Mouse (Mus musculus) urinary bladder, postnatal 36 days (tissue): ENCODE measurements around the gene Ctf2.

ENCODE experiments used
- DNase-seq, 2 experiments: peaks; one replicate each; pipeline ENCODE4 v3.0.0; 2022; ENCODE audit warnings: low spot score in 2 of 2, mixed read lengths in 1 of 2

The Ctf2 gene

GRCm38 (mm10) chr7:127760478-127760877 lies 28.5 kb upstream of the Ctf2 start:
- DNase-seq = no peak

GRCm38 (mm10) chr7:127759716-127760115 lies 27.8 kb upstream of the Ctf2 start:
- no peak for DNase-seq

DNA sequence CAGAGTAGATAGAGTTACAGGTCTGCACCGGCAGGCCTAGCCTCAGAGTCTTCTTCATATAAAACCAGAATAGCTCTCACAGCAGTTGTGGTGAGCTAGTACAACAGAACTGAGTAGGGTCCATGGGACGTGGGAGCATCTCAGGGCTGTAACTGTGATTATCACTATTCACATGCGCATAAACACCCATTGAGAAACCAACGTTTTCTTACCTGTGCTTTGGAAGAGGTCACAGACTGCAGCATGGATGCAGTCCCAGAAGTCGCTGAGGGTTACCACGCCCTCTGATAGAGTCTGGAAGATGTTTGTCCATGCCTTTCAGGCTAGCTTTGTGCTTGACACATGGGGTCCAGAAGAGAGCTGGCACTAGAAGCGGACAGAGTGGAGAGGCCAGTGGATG lies 21.8 kb upstream of the Ctf2 start:
- DNase-seq = no peak

DNA sequence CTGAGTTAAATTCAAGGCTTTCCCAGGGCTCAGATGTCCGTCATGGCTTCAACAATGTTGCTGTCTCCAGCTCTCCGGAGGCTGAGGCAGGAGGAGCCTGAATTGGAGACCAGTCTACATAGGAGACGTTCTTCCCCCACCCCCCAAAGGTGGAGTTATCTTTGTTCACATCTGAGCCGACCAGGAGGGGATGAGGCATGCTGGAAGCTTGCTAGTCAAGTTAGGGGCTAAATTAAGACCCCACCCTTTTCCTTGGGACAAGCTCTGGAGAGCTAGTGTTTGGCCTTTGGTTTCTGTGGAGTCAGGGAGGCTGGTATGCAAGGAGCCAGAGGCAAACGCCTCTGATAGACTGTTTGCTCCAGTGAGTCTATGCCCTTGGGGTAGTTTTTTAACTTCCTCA lies 21.2 kb upstream of the Ctf2 start:
- no peak for DNase-seq

GRCm38 (mm10) chr7:127752069-127752468 lies 20.1 kb upstream of the Ctf2 start:
- DNase-seq = no peak

DNA sequence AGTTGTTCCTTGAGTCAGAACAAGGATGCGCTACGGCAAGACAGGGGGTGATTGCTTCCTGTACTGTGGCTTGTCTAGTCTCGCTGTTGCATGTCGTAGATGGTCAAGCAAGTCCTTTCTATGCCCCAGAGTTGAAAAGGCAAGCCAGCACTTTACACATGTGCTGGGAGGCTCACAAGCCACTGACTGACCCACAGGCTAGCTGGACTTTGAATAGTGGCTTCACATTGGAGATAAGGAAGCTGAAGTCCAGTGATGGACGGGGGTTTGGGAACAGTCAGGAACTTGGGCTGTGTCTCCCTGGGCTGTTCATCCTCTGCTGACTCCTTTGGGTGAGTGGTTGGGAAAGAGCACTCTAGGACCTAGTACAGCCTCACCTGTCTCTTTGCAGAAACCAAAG lies 19.7 kb upstream of the Ctf2 start:
- DNase-seq = no peak

DNA sequence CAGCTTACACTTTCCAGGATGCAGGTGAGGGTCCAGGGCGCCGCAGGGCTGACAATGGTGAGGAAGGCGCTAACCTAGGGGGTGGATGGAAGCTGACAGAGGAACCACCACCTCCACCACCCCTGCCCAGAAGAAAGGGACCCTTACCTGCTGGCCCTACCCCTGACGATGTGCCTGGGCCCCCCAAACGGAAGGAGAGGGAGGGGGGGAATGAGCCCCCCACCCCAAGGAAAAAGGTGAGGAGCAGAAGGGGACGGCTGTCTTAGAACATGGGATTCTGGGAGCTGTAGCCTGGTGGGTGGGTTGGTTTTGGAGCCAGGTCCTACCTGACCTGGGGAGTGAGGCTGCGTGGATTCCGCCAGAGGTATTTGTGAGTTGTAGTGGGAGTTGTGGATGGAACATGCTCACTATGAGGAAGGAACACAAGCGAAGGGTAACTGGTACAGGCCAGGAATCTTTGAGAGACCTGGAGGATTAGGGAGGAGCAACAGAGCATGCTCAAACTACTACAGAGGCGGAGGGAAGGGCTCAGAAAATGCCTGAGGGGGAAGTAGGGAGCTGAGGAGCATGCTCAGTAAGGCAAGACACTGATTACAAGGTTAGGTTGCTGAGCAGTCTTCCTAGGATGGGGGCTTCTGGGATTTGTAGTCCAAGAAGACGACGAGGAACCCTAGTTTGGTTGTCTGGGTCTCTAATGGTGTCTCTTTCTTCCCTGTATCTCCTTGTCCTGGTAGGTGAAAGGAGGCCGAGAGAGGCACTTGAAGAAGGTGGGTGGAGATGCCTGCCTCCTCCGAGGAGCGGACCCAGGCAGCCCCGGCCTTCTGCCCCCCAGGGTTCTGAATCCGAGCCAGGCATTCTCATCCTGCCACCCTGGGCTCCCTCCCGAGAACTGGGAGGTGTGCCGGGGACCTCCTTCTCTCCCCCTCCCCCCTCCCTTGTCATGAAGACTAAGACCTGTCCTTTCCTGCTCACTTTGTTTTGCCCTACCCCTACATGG lies 18.5 kb upstream of the Ctf2 start:
- DNase-seq = no peak

DNA sequence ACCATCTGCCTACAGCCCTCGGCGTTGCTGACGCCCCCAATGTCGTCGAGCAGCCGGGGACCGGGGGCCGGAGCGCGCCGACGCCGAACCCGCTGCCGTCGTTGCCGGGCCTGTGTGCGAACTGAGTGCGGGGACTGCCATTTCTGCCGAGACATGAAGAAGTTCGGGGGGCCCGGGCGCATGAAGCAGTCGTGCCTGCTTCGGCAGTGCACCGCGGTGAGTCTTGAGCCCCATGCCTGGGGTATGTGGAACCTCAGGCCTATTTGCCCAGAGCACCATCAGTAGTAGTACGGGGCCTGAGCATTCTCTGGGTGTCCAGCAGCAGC lies 16.2 kb upstream of the Ctf2 start:
- DNase-seq = no peak

DNA sequence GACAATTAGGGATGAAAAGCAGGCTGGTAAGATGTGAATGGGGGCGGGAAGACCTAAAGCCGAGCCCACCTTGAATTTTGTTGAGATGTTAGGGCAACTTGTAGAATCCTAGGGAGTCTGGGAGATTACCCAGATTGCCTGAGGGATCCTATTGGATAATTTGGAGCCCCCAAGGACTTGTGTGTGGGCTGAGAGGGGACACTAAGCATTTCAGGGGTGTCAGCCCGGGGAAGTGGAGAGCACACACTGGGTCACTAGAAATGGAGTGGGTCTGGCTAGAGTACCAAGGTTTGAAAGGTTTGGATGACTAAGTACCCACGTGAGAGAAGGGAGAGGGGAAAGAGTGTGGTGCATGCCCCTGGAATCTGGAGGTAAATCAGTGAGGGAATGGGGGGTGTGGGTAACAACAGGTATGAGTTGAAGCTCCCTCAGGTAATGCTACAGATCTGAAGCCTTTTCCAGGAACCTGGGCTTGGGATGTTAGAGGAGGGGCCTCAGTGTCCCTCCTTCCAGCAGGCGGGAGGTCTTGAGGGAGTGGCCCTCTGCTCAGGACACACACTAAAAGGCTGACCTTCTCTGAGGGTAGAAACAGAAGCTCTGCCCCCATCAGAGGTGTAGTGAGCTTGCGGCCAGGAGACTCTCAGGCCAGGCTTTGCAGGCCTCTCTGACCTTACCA lies 15.7 kb upstream of the Ctf2 start:
- DNase-seq = no peak

- no peak for DNase-seq
These were observed 14.8 kb upstream of the Ctf2 start for GRCm38 (mm10) chr7:127746494-127747491.

- peak; percentile 94 to 97 for DNase-seq
These were observed 13.9 kb upstream of the Ctf2 start for GRCm38 (mm10) chr7:127745652-127746493.

- DNase-seq = peak; percentile 87 to 91
These were observed 13.3 kb upstream of the Ctf2 start for GRCm38 (mm10) chr7:127745251-127745651.

DNA sequence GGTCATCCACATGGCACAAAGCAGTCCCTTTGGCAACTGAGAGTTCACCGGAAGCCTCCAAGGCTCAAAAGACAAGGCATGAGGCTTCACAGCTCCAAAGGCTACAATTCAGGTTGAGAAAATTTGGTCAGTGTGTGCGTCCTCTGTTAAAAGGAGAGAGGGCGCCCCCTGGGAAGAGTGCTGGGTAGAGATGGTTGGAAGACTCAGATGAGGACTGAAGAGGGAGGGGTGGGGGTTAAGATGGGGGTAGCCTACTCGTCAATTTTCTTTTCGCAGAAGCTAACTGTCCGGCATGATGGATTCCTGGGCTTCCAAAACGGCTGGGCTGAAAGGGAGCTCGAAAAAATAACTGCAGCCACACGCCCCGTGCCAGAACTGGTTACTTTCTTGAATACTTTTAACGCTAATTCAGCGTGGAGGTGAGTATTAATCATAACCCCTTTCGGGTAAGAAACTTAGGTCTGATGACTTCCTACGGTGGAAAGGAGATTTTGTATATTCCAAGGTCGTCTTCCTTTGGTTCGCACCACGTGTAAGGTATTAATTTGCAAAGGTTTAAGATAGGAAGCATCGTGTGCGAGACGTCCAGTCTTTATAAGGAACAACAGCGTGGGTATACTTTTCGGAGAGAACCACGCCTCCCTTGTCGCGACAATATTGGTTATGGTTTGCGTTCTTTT lies 12.5 kb upstream of the Ctf2 start, which contains the start of gene Fbxl19:
Gene Fbxl19 (plus strand): TSS at position 178 of the 680 bp plus-strand sequence.
- peak; percentile 61 to 70 for DNase-seq

DNA sequence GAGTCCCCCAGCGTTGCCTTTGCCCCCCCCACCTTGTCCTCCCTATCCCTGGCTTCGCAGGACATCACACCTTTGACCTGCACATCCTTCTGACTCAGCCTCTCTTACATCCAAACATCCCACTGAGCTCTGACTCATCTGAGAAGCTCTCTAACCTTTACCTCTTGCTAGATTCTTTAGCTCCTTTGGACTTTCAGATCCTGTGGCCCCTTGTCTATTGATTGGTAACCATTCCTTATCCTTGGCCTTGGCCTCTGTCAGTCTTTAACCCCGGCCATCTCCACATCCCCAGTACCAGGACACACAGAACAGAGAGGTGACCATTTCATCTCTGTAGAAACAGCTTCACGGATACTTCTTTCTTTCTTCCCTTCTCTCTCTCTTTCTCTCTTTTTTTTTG lies 1.8 kb downstream of the Ctf2 start:
- DNase-seq = no peak

DNA sequence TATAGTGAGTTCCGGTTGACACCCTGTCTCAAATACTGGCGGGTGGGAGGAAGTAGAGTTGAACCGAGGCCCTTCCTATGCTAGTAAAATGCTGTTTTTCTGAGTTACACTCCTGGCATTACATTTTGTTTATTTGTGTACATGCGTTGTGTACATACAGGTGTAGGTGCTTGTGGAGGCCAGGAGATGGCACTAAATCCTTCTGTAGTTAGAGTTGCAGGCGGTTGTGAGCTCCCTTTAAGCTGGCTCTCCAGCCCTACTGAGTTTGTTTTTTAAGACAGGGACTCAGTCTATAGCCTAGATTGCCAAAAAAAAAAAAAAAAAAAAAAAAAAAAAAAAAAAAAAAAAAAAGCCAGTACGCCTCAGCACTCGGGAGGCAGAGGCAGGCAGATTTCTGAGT lies 4.1 kb downstream of the Ctf2 start:
- DNase-seq = no peak

- DNase-seq = no peak
These were observed 6.0 kb downstream of the Ctf2 start for GRCm38 (mm10) chr7:127725924-127726323.

GRCm38 (mm10) chr7:127725490-127725889 lies 6.5 kb downstream of the Ctf2 start:
- no peak for DNase-seq

DNA sequence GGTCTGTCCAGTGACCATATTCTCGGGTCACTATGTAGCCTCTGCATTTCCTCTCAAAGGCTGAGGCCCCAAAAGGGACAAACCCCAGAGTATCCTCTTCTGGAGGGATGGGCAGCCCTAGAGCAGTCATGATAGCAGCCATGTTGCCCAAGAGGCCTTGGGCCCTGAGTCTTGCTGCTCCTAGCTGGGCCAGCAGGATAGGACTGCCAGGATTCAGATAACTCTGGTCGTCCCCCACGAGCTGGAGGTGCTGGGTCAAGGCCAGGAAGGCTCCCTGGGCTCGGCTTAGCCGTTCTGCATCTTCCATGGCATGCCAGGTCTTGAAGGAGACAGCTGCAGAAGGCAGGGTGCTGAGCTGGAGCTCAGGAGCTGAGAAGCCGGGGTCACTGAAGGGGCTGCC lies 12.7 kb downstream of the Ctf2 start:
- DNase-seq = no peak

GRCm38 (mm10) chr7:127718339-127718738 lies 13.6 kb downstream of the Ctf2 start:
- DNase-seq = no peak

DNA sequence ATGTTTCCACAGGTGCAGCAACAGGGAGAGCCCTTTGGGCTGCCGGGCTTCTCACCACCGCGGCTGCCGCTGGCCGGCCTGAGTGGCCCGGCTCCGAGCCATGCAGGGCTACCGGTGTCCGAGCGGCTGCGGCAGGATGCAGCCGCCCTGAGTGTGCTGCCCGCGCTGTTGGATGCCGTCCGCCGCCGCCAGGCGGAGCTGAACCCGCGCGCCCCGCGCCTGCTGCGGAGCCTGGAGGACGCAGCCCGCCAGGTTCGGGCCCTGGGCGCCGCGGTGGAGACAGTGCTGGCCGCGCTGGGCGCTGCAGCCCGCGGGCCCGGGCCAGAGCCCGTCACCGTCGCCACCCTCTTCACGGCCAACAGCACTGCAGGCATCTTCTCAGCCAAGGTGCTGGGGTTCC lies 15.0 kb downstream of the Ctf2 start:
- DNase-seq = peak; percentile 61 to 72
